Mouse (Mus musculus) hindbrain, embryonic 10.5 days (tissue): ENCODE data around the gene Exoc3l2. TPM values are rescaled to one million over a fixed set of nuclear protein-coding genes. Genes with fewer than 3 reads are reported as not detected.

Source experiments
- DNase-seq: peaks from one replicate; pipeline ENCODE4 v3.0.0-alpha.2; 2017; ENCODE audit warnings: low spot score
- H3K27ac ChIP-seq: fragments of 300-500 bp; sonication (generic); 2 replicates; pipeline ENCODE4 v1.5.1; 2016; ENCODE audit warnings: mild to moderate bottlenecking, moderate library complexity
- H3K27me3 ChIP-seq: fragments of 300-500 bp; sonication (generic); 2 replicates; pipeline ENCODE4 v1.6.1; 2016; ENCODE audit warnings: mild to moderate bottlenecking; ENCODE audit not compliant: poor library complexity, insufficient read depth, severe bottlenecking
- H3K36me3 ChIP-seq: fragments of 300-500 bp; sonication (generic); 2 replicates; pipeline ENCODE4 v1.6.1; 2016; ENCODE audit warnings: mild to moderate bottlenecking, moderate library complexity
- H3K4me1 ChIP-seq: fragments of 300-500 bp; sonication (generic); replicated peaks from 2 replicates; pipeline ENCODE4 v1.6.1; 2016; ENCODE audit warnings: mild to moderate bottlenecking
- H3K4me3 ChIP-seq: fragments of 300-500 bp; sonication (generic); 2 replicates; pipeline ENCODE4 v1.5.1; 2016; ENCODE audit warnings: mild to moderate bottlenecking, moderate library complexity
- H3K9me3 ChIP-seq: fragments of 300-500 bp; sonication (generic); 2 replicates; pipeline ENCODE4 v1.6.1; 2016; ENCODE audit warnings: mild to moderate bottlenecking, moderate library complexity
- WGBS: fragments of 180-500 bp; shearing (Covaris S2); methylation state at CpG from one replicate; pipeline ENCODE4 v1.1.7; 2016; 5-methylcytosine and 5-hydroxymethylcytosine counted together
- polyA plus RNA-seq: library from polyadenylated mRNA; unstranded; fragments of >200 nt; fragmentation: Nextera tagmentation; extraction: Ambion mirVana; gene quantifications from 2 replicates; pipeline ENCODE4 v1.2.1, GENCODE M21; 2016

Exoc3l2 gene
- polyA plus RNA-seq, 1 experiment from 2014 or later = 0.39 TPM

- peaks cover 4% of the 10 kb centered on the region; the same call in 1 of the 2 replicates for H3K4me1 ChIP-seq
- peaks cover 100% of the 10 kb centered on the region for H3K36me3 ChIP-seq
These were observed 30.7 kb upstream of the Exoc3l2 start for GRCm38 (mm10) chr7:19432475-19432874.

GRCm38 (mm10) chr7:19436276-19436675 lies 26.9 kb upstream of the Exoc3l2 start:
- H3K36me3 ChIP-seq = peaks cover 97% of the 10 kb centered on the region
- H3K27ac ChIP-seq = no peak overlapping the region
- WGBS = 98% methylated on average over 2 of the region's 2 CpGs
- no peak overlapping the region for H3K4me3 ChIP-seq
- no peaks in the 10 kb centered on the region for H3K4me1 ChIP-seq
- DNase-seq = no peak
- H3K27me3 ChIP-seq = no peaks in the 10 kb centered on the region
- peaks cover 13% of the 10 kb centered on the region; the same call in 1 of the 2 replicates for H3K9me3 ChIP-seq

More at GRCm38 (mm10) chr7:19432475-19432874, 30.7 kb upstream of the Exoc3l2 start:
- Histone ChIP-seq H3K27ac (no peak overlapping the region), H3K27me3 (no peaks in the 10 kb centered on the region), H3K9me3 (peaks cover 13% of the 10 kb centered on the region; the same call in 1 of the 2 replicates), H3K4me3 (no peak overlapping the region)
- DNase-seq = no peak
- WGBS = 91% methylated on average over 2 of the region's 2 CpGs

GRCm38 (mm10) chr7:19437048-19437447 lies 26.1 kb upstream of the Exoc3l2 start:
- peaks cover 97% of the 10 kb centered on the region for H3K36me3 ChIP-seq
- 84% methylated on average over 9 of the region's 9 CpGs for WGBS
- peaks cover 13% of the 10 kb centered on the region; the same call in 1 of the 2 replicates for H3K9me3 ChIP-seq
- no peaks in the 10 kb centered on the region for H3K4me1 ChIP-seq
- H3K27ac ChIP-seq = no peak overlapping the region
- DNase-seq = no peak
- H3K27me3 ChIP-seq = no peaks in the 10 kb centered on the region
- no peak overlapping the region for H3K4me3 ChIP-seq

- no peak overlapping the region for H3K4me3 ChIP-seq
- no peaks in the 10 kb centered on the region for H3K9me3 ChIP-seq
- H3K36me3 ChIP-seq = peaks cover 93% of the 10 kb centered on the region
- H3K27ac ChIP-seq = no peak overlapping the region
- no peaks in the 10 kb centered on the region for H3K4me1 ChIP-seq
- no peaks in the 10 kb centered on the region for H3K27me3 ChIP-seq
- DNase-seq = no peak
- 90% methylated on average over 9 of the region's 9 CpGs for WGBS
These were observed 21.6 kb upstream of the Exoc3l2 start for GRCm38 (mm10) chr7:19441448-19442091.

GRCm38 (mm10) chr7:19443344-19443743 lies 19.8 kb upstream of the Exoc3l2 start:
- 42% methylated on average over 3 of the region's 3 CpGs for whole genome bisulfite sequencing
- Histone ChIP-seq H3K9me3 (no peaks in the 10 kb centered on the region), H3K27me3 (no peaks in the 10 kb centered on the region), H3K4me3 (no peak overlapping the region), H3K4me1 (no peaks in the 10 kb centered on the region), H3K27ac (no peak overlapping the region), H3K36me3 (peaks cover 93% of the 10 kb centered on the region)
- peak; percentile 81 for DNase-seq

GRCm38 (mm10) chr7:19444801-19445200 lies 18.3 kb upstream of the Exoc3l2 start:
- H3K4me3 ChIP-seq = no peak overlapping the region
- H3K27me3 ChIP-seq = no peaks in the 10 kb centered on the region
- peaks cover 97% of the 10 kb centered on the region for H3K36me3 ChIP-seq
- no peaks in the 10 kb centered on the region for H3K9me3 ChIP-seq
- DNase-seq = no peak
- no peak overlapping the region for H3K27ac ChIP-seq
- WGBS = 85% methylated on average over 12 of the region's 12 CpGs
- H3K4me1 ChIP-seq = no peaks in the 10 kb centered on the region

GRCm38 (mm10) chr7:19447689-19448088 lies 15.4 kb upstream of the Exoc3l2 start:
- H3K36me3 ChIP-seq = peaks cover 96% of the 10 kb centered on the region
- no peaks in the 10 kb centered on the region for H3K4me1 ChIP-seq
- no peak for DNase-seq
- no peak overlapping the region for H3K27ac ChIP-seq
- H3K27me3 ChIP-seq = no peaks in the 10 kb centered on the region
- WGBS = 93% methylated on average over 16 of the region's 16 CpGs
- peaks cover 11% of the 10 kb centered on the region; the same call in 1 of the 2 replicates for H3K9me3 ChIP-seq
- H3K4me3 ChIP-seq = no peak overlapping the region

GRCm38 (mm10) chr7:19449165-19449564 lies 14.0 kb upstream of the Exoc3l2 start:
- no peaks in the 10 kb centered on the region for H3K27me3 ChIP-seq
- H3K4me3 ChIP-seq = no peak overlapping the region
- peaks cover 90% of the 10 kb centered on the region for H3K36me3 ChIP-seq
- 90% methylated on average over 12 of the region's 12 CpGs for WGBS
- DNase-seq = no peak
- H3K4me1 ChIP-seq = no peaks in the 10 kb centered on the region
- H3K9me3 ChIP-seq = peaks cover 11% of the 10 kb centered on the region; the same call in 1 of the 2 replicates
- H3K27ac ChIP-seq = no peak overlapping the region

GRCm38 (mm10) chr7:19455186-19455585 lies 7.9 kb upstream of the Exoc3l2 start:
- Histone ChIP-seq H3K27ac (no peak overlapping the region), H3K36me3 (peaks cover 57% of the 10 kb centered on the region), H3K4me3 (no peak overlapping the region), H3K27me3 (no peaks in the 10 kb centered on the region), H3K9me3 (peaks cover 11% of the 10 kb centered on the region; the same call in 1 of the 2 replicates), H3K4me1 (peaks cover 35% of the 10 kb centered on the region)
- no peak for DNase-seq
- WGBS = 91% methylated on average over 4 of the region's 4 CpGs

GRCm38 (mm10) chr7:19455819-19456495 lies 7.2 kb upstream of the Exoc3l2 start:
- peaks cover 10% of the 10 kb centered on the region; the same call in 1 of the 2 replicates for H3K9me3 ChIP-seq
- H3K4me1 ChIP-seq = peaks cover 35% of the 10 kb centered on the region
- no peaks in the 10 kb centered on the region for H3K27me3 ChIP-seq
- peak overlapping the region; percentile 99 for H3K4me3 ChIP-seq
- H3K36me3 ChIP-seq = peaks cover 50% of the 10 kb centered on the region
- WGBS = 58% methylated on average over 11 of the region's 11 CpGs
- H3K27ac ChIP-seq = no peak overlapping the region
- no peak for DNase-seq

- H3K27ac ChIP-seq = no peak overlapping the region
- WGBS = 94% methylated on average over 7 of the region's 7 CpGs
- peak overlapping the region; percentile 99 for H3K4me3 ChIP-seq
- H3K4me1 ChIP-seq = peaks cover 36% of the 10 kb centered on the region
- H3K27me3 ChIP-seq = no peaks in the 10 kb centered on the region
- H3K36me3 ChIP-seq = peaks cover 43% of the 10 kb centered on the region
- DNase-seq = no peak
- peaks cover 4% of the 10 kb centered on the region; the same call in 1 of the 2 replicates for H3K9me3 ChIP-seq
These were observed 6.5 kb upstream of the Exoc3l2 start for GRCm38 (mm10) chr7:19456628-19457027.

- Histone ChIP-seq H3K4me3 (peak overlapping the region; percentile 99), H3K4me1 (peaks cover 41% of the 10 kb centered on the region), H3K27me3 (peaks cover 3% of the 10 kb centered on the region; the same call in 1 of the 2 replicates), H3K27ac (peak overlapping the region; percentile 94), H3K36me3 (peaks cover 34% of the 10 kb centered on the region), H3K9me3 (no peaks in the 10 kb centered on the region)
- no peak for DNase-seq
- 11% methylated on average over 14 of the region's 14 CpGs for WGBS
These were observed 5.6 kb upstream of the Exoc3l2 start for GRCm38 (mm10) chr7:19457414-19458071.

GRCm38 (mm10) chr7:19458072-19458486 lies 5.1 kb upstream of the Exoc3l2 start:
- Histone ChIP-seq H3K4me1 (peaks cover 46% of the 10 kb centered on the region), H3K36me3 (peaks cover 33% of the 10 kb centered on the region), H3K9me3 (no peaks in the 10 kb centered on the region), H3K27me3 (peaks cover 9% of the 10 kb centered on the region), H3K27ac (peak overlapping the region; percentile 94), H3K4me3 (peak overlapping the region; percentile 99)
- DNase-seq = peak; percentile 83
- 0% methylated on average over 31 of the region's 31 CpGs for WGBS
